Mouse (Mus musculus): ENCODE measurements at regions not wholly inside any gene's neighbourhood (a gene's known extent, or its start where the extent isn't known, plus 50 kb on each side); places are given as distances from the start of the nearest gene placed in this dataset.

- DNase-seq, result no peak
Measured at GRCm38 (mm10) chr15:68811041-68811440, 2310.3 kb upstream of the Lrrc6 start.

GRCm38 (mm10) chr15:68810593-68810992 lies 2309.9 kb upstream of the Lrrc6 start:
- DNase-seq, result no peak

- no peak for DNase-seq
Measured at GRCm38 (mm10) chr15:68808175-68808574, 2307.5 kb upstream of the Lrrc6 start.

- no peak for DNase-seq
Measured at GRCm38 (mm10) chr15:68804254-68804653, 2303.5 kb upstream of the Lrrc6 start.

GRCm38 (mm10) chr15:68801763-68802162 lies 2301.1 kb upstream of the Lrrc6 start:
- DNase-seq, result no peak

GRCm38 (mm10) chr15:68797406-68797805 lies 2296.7 kb upstream of the Lrrc6 start:
- no peak for DNase-seq

GRCm38 (mm10) chr15:68795239-68795960 lies 2294.7 kb upstream of the Lrrc6 start:
- DNase-seq, result no peak

GRCm38 (mm10) chr15:68759948-68760347 lies 2259.2 kb upstream of the Lrrc6 start:
- no peak for DNase-seq

- no peak for DNase-seq
Measured at GRCm38 (mm10) chr15:68755255-68755654, 2254.5 kb upstream of the Lrrc6 start.

GRCm38 (mm10) chr15:68754834-68755233 lies 2254.1 kb upstream of the Lrrc6 start:
- DNase-seq, result no peak

- DNase-seq, result no peak
Measured at GRCm38 (mm10) chr15:68739344-68739743, 2238.6 kb upstream of the Lrrc6 start.

GRCm38 (mm10) chr15:68721250-68721649 lies 2220.5 kb upstream of the Lrrc6 start:
- DNase-seq, result no peak

- DNase-seq, result no peak
Measured at GRCm38 (mm10) chr15:68719486-68719885, 2218.8 kb upstream of the Lrrc6 start.

GRCm38 (mm10) chr15:68714337-68714736 lies 2213.6 kb upstream of the Lrrc6 start:
- DNase-seq, result no peak

- no peak for DNase-seq
Measured at GRCm38 (mm10) chr15:68707306-68707705, 2206.6 kb upstream of the Lrrc6 start.

- no peak for DNase-seq
Measured at GRCm38 (mm10) chr15:68695041-68695650, 2194.4 kb upstream of the Lrrc6 start.

- DNase-seq, result no peak
Measured at GRCm38 (mm10) chr15:68667462-68667861, 2166.8 kb upstream of the Lrrc6 start.

GRCm38 (mm10) chr15:68665331-68665730 lies 2164.6 kb upstream of the Lrrc6 start:
- no peak for DNase-seq

GRCm38 (mm10) chr15:68656722-68657121 lies 2156.0 kb upstream of the Lrrc6 start:
- no peak for DNase-seq

- no peak for DNase-seq
Measured at GRCm38 (mm10) chr15:68655046-68655445, 2154.3 kb upstream of the Lrrc6 start.

GRCm38 (mm10) chr15:68650609-68651008 lies 2149.9 kb upstream of the Lrrc6 start:
- no peak for DNase-seq

- no peak for DNase-seq
Measured at GRCm38 (mm10) chr15:68650033-68650432, 2149.3 kb upstream of the Lrrc6 start.

GRCm38 (mm10) chr15:68646865-68647264 lies 2146.2 kb upstream of the Lrrc6 start:
- no peak for DNase-seq

- no peak for DNase-seq
Measured at GRCm38 (mm10) chr15:68644862-68645261, 2144.2 kb upstream of the Lrrc6 start.

GRCm38 (mm10) chr15:68635633-68636032 lies 2134.9 kb upstream of the Lrrc6 start:
- DNase-seq, result no peak
